Mouse (Mus musculus) ES-Bruce4 (cell line): Measurements from ENCODE around the gene Rasa4.

Experiments
- CTCF ChIP-seq: IDR thresholded peaks from one replicate; pipeline ENCODE4 v1.8.1; 2011; ENCODE audit warnings: low read depth, low read length
- POLR2A ChIP-seq: IDR thresholded peaks from one replicate; pipeline ENCODE4 v1.8.1; 2011; ENCODE audit warnings: low read length; ENCODE audit not compliant: insufficient read depth

DNA sequence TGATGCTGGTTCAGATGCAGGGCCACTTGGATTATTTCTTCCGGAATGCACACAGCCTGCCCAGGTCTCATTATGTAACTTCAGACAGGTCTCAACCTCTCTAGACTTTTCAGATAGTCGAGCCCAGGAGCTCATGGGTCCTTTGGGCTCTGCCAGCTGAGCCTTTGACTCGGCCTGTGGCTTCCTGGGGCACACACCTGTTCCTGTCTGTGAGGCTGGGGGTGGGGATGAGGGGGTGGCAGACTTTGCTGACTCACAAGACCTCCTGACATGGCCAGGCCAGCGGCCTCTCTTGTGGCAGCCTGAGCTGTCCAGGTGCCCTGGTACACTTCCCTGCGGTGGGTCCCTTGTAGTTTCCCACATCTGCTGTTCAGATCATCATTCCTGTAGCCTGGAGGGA lies 8.2 kb downstream of the Rasa4 start:
- TF ChIP-seq POLR2A (no peak), CTCF (no peak)
